17 mouse cellular contexts compared by ENCODE assay signal in genomic region chr14:117871268-117871667, GRCm38 (mm10).
"Had no signal": no experiment of that assay in that cellular context is flagged by ENCODE, and none has a peak within 500 bp of the region (broad histone marks: within the 10 kb centered on the region; RNA-seq: fewer than 3 reads in every experiment).

No protein-coding gene starts in this region.

- DNase-seq: gastrocnemius, postnatal 14 days; gastrocnemius, postnatal 36 days; heart, adult 18-20 months; heart, postnatal 10 days; heart, postnatal 4 days; kidney, adult 18-20 months; kidney, adult 9 months; kidney, postnatal 14 days; kidney, postnatal 36 days; layer of hippocampus, adult 9-11 months; layer of hippocampus, postnatal 36 days; left cerebral cortex, postnatal 4 days had no signal

- ATAC-seq: hindbrain, embryonic 16.5 days; inflammation-experienced regulatory T-cells, adult 6 months; intestine, embryonic 15.5 days; intestine, postnatal 0 days; liver, embryonic 12.5 days had no signal
